Mouse (Mus musculus): Measurements from ENCODE around the gene Lnpk.

DNA sequence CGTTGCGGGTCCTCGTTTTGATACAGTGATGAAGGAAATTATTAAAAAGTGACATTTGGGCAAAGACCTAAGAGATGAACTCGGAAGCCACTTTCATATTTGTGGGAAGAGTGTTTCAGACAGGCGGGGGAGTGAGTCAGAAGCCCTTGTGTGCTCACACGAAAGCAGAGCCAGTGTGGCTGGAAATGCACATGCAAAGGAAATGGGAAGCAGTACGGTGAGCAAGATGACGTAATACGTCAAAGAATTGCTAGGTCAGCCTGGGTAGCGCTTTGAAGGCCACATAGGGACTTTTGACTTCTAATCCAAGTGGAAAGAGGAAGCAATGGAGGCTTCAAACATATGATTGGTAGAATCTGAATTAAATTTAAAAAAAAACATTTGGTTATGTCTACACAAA is 96.6 kb downstream of the Lnpk start:
- TF ChIP-seq CTCF (IDR thresholded peaks at IDR 0.05; ENCODE audit: low read depth, low read length): no peak
- no peak for TF ChIP-seq GATA1 (IDR thresholded peaks at IDR 0.05; ENCODE audit: borderline replicate concordance, low read length)

Data from G1E (cell line).